Mouse (Mus musculus) limb, embryonic 11.5 days (tissue): Measurements from ENCODE around the gene Slc9a3. TPM values are rescaled to one million over a fixed set of nuclear protein-coding genes. Genes with fewer than 3 reads are reported as not detected.
A peak's percentile ranks its signal among the peaks of the same experiment; 100 is the strongest.

ENCODE experiments used
- ATAC-seq: fragments of 200-750 bp; cut with Nextera tagmentation; 2 replicates; pipeline ENCODE4 v1.8.0; 2017; ENCODE audit warnings: low read depth; ENCODE audit not compliant: insufficient number of reproducible peaks, low FRiP score, low TSS enrichment
- DNase-seq: peaks from one replicate; pipeline ENCODE4 v3.0.0-alpha.2; 2015; ENCODE audit warnings: low spot score
- H3K27ac ChIP-seq: fragments of 300-500 bp; sonication (generic); replicated peaks from 2 replicates; pipeline ENCODE4 v1.5.1; 2014; ENCODE audit warnings: low read depth, mild to moderate bottlenecking, low read length
- H3K27me3 ChIP-seq: fragments of 300-500 bp; sonication (generic); 2 replicates; pipeline ENCODE4 v1.6.1; 2014; ENCODE audit warnings: mild to moderate bottlenecking, low read length, mixed read lengths; ENCODE audit not compliant: control insufficient read depth, insufficient read depth
- H3K36me3 ChIP-seq: fragments of 300-500 bp; sonication (generic); 2 replicates; pipeline ENCODE4 v1.6.1; 2014; ENCODE audit warnings: mild to moderate bottlenecking, low read length, moderate library complexity, mixed read lengths; ENCODE audit not compliant: control insufficient read depth, insufficient read depth
- H3K4me1 ChIP-seq: fragments of 300-500 bp; sonication (generic); 2 replicates; pipeline ENCODE4 v1.6.1; 2014; ENCODE audit warnings: low read length, mixed read lengths; ENCODE audit not compliant: control insufficient read depth, insufficient read depth
- H3K4me2 ChIP-seq: fragments of 300-500 bp; sonication (generic); 2 replicates; pipeline ENCODE4 v1.6.1; 2014; ENCODE audit warnings: low read depth, mild to moderate bottlenecking, moderate library complexity; ENCODE audit not compliant: severe bottlenecking
- H3K4me3 ChIP-seq: fragments of 300-500 bp; sonication (generic); 2 replicates; pipeline ENCODE4 v1.5.1; 2014; ENCODE audit warnings: low read depth, low read length
- H3K9ac ChIP-seq: fragments of 300-500 bp; sonication (generic); 2 replicates; pipeline ENCODE4 v1.6.1; 2014; ENCODE audit warnings: mild to moderate bottlenecking, low read length
- H3K9me3 ChIP-seq: fragments of 300-500 bp; sonication (generic); 2 replicates; pipeline ENCODE4 v1.6.1; 2016; ENCODE audit warnings: low read length; ENCODE audit not compliant: control insufficient read depth
- WGBS: fragments of 180-500 bp; shearing (Covaris S2); extraction: QIAGEN DNeasy Blood & Tissue Kit; methylation state at CpG from one replicate; pipeline ENCODE4 v1.1.7; 2014; 5-methylcytosine and 5-hydroxymethylcytosine counted together
- polyA plus RNA-seq: library from polyadenylated mRNA; unstranded; fragments of >200 nt; fragmentation: Nextera tagmentation; extraction: Ambion mirVana; gene quantifications from 2 replicates; pipeline ENCODE4 v1.2.1, GENCODE M21; 2014

Gene Slc9a3
- 0.04 TPM in 1 of 2 replicates, not detected in the other for polyA plus RNA-seq

GRCm38 (mm10) chr13:74121141-74121602 is at the start of gene Slc9a3:
Slc9a3 (plus strand) TSS chr13:74121457.
- Histone ChIP-seq H3K9ac (peak within 1 kb of the TSS; percentile 35; the same call in 1 of the 2 replicates), H3K27ac (no peak within 1 kb of the TSS), H3K27me3 (peaks cover 35% of the 10 kb centered on the region), H3K4me3 (peak within 1 kb of the TSS; percentile 30), H3K9me3 (no peaks in the 10 kb centered on the region), H3K4me2 (peak within 1 kb of the TSS; percentile 59), H3K36me3 (no peaks in the 10 kb centered on the region), H3K4me1 (0 out of 2 replicates have a peak, but pooled peaks cover 3% of the 10 kb centered on the region)
- under 1% methylated on average over 35 of the region's 35 CpGs for WGBS
- ATAC-seq (peak; percentile 40; the same call in 1 of the 2 replicates), DNase-seq (peak; percentile 37)

DNA sequence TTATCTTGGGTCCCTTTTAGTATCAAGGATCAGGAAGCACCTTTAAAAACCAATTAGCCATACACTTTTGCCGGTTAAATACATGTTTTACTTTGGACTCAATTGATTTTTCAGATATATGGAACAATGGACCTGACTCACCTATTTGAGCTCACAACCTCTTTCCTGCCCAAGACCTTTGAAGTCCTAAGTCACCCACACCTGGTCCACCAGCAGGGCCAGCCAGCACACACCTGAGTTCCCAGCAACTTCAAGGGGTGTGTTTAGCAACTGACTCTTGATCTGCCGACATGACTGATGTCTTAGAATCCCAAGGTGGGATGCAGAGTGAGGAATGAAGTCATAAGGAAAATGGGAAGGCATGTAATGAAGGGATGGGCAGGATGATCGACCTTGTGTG is 49.5 kb upstream of the Slc9a3 start:
- Histone ChIP-seq H3K4me3 (no peak overlapping the region), H3K36me3 (no peaks in the 10 kb centered on the region), H3K9ac (no peak overlapping the region), H3K27ac (no peak overlapping the region), H3K4me2 (no peak overlapping the region), H3K4me1 (no peaks in the 10 kb centered on the region), H3K27me3 (no peaks in the 10 kb centered on the region), H3K9me3 (no peaks in the 10 kb centered on the region)
- 74% methylated on average over 3 of the region's 3 CpGs for WGBS
- DNase-seq: no peak
- ATAC-seq: no peak

- WGBS: 83% methylated on average over 7 of the region's 7 CpGs
- DNase-seq: no peak
- no peak overlapping the region for H3K9ac ChIP-seq
These were observed 47.9 kb upstream of the Slc9a3 start for GRCm38 (mm10) chr13:74073369-74073768.

GRCm38 (mm10) chr13:74090265-74090664 is 31.0 kb upstream of the Slc9a3 start:
- Histone ChIP-seq H3K27ac (no peak overlapping the region), H3K36me3 (no peaks in the 10 kb centered on the region), H3K27me3 (no peaks in the 10 kb centered on the region), H3K9me3 (no peaks in the 10 kb centered on the region), H3K4me3 (no peak overlapping the region), H3K9ac (no peak overlapping the region), H3K4me1 (no peaks in the 10 kb centered on the region), H3K4me2 (no peak overlapping the region)
- ATAC-seq (no peak), DNase-seq (no peak)
- 79% methylated on average over 3 of the region's 3 CpGs for WGBS

More at GRCm38 (mm10) chr13:74073369-74073768, 47.9 kb upstream of the Slc9a3 start:
- Histone ChIP-seq H3K4me1 (no peaks in the 10 kb centered on the region), H3K9me3 (no peaks in the 10 kb centered on the region), H3K4me2 (no peak overlapping the region), H3K36me3 (no peaks in the 10 kb centered on the region), H3K4me3 (no peak overlapping the region), H3K27me3 (no peaks in the 10 kb centered on the region), H3K27ac (no peak overlapping the region)
- no peak for ATAC-seq

DNA sequence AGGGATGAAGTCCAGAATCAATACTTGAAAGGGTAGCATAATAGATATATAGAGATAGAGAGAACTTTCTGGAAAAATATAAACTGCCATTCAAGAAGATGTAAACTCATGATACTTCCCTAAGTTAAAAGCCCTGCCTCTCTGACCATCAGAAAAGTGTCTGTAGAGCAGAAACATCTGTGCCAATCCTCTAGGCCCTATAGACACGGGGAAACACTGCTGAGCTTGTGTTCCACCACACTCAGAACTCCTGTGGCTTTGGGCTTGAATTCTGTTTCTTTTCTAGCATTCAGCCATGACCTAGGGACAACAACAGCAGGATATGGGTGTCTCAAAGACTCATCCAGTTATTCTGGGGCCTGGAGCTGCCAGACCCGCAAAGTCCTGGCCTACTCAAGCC is 25.3 kb upstream of the Slc9a3 start:
- Histone ChIP-seq H3K4me3 (no peak overlapping the region), H3K27ac (no peak overlapping the region), H3K9ac (no peak overlapping the region), H3K27me3 (no peaks in the 10 kb centered on the region), H3K9me3 (no peaks in the 10 kb centered on the region), H3K36me3 (no peaks in the 10 kb centered on the region), H3K4me2 (no peak overlapping the region), H3K4me1 (no peaks in the 10 kb centered on the region)
- ATAC-seq: no peak
- 65% methylated on average over 2 of the region's 2 CpGs for WGBS
- DNase-seq: no peak

- WGBS: 28% methylated on average over 2 of the region's 2 CpGs
- Histone ChIP-seq H3K9me3 (no peaks in the 10 kb centered on the region), H3K4me2 (no peak overlapping the region), H3K36me3 (no peaks in the 10 kb centered on the region), H3K9ac (no peak overlapping the region), H3K4me1 (no peaks in the 10 kb centered on the region), H3K27me3 (no peaks in the 10 kb centered on the region), H3K27ac (no peak overlapping the region), H3K4me3 (no peak overlapping the region)
- DNase-seq (peak; percentile 76), ATAC-seq (0 out of 2 replicates have a peak, but pooled peaks have one; percentile 39)
These were observed 24.4 kb upstream of the Slc9a3 start for GRCm38 (mm10) chr13:74096715-74097363.

DNA sequence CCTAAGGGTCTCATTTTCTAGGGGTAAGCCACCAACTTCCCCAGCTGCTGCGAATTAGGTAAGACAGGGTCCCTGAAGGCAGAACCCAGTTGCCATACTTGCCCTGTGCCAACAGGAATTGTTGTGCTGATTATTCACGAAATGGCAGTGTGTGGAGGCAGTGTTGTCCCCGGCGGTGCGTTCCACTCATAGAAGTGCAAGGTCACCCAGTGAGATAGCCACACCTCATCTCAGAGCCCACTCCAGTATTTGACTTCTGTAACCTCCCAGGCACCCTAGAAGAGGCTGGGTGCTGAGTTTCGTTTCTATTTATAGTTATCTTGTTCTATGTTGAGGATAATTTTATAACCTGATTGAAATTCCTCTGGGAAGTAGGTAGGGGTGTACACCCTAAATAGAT is 22.3 kb upstream of the Slc9a3 start:
- Histone ChIP-seq H3K36me3 (no peaks in the 10 kb centered on the region), H3K27me3 (no peaks in the 10 kb centered on the region), H3K9me3 (no peaks in the 10 kb centered on the region), H3K4me1 (no peaks in the 10 kb centered on the region), H3K4me2 (no peak overlapping the region), H3K27ac (no peak overlapping the region), H3K4me3 (no peak overlapping the region), H3K9ac (no peak overlapping the region)
- ATAC-seq (no peak), DNase-seq (no peak)
- 84% methylated on average over 6 of the region's 6 CpGs for WGBS

DNA sequence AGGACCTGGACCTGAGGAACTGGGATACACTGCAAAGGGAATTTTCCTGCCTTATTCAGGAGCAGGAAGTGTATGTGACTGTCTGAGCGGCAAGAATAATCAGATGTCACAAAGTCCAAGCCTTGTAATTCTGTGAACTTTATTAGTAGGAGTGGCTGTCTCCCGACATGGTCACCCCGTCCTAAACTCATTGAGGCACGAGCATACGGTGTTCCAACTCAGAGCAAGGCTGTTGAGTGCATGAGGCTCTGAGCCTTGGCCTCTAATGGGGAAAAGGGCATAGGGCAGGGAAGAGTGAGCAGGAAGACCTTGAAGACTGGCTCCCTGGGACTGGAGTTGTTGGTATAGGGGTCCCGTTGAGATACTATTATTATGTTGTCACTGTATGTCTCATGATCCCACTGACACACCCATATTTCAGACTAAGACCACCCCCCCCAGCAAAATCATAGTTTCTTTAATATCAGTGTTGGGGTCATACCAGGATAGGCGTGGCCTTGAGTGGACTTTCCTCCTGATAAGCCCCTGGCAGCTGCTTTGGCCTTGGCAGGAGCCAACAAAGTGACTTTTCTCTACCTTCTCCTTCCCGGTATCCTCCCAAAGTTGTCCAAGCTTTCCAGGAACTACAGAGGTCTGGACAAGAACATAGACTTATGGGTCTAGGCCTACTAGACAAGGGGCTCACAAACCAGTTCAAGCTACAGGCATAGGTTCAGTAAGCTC is 19.0 kb upstream of the Slc9a3 start:
- Histone ChIP-seq H3K9ac (no peak overlapping the region), H3K4me1 (no peaks in the 10 kb centered on the region), H3K27me3 (no peaks in the 10 kb centered on the region), H3K9me3 (no peaks in the 10 kb centered on the region), H3K36me3 (no peaks in the 10 kb centered on the region), H3K4me3 (no peak overlapping the region), H3K4me2 (no peak overlapping the region), H3K27ac (no peak overlapping the region)
- DNase-seq: no peak
- 86% methylated on average over 8 of the region's 8 CpGs for WGBS
- ATAC-seq: no peak
